Mouse (Mus musculus) erythroid progenitor cell, adult 5-6 weeks (primary cell): ENCODE measurements around the gene Ccn5. TPM values are rescaled to one million over a fixed set of nuclear protein-coding genes. Genes with fewer than 3 reads are reported as not detected.
A peak's percentile ranks its signal among the peaks of the same experiment; 100 is the strongest.

Experiments used
- ATAC-seq: replicated peaks from 2 replicates; pipeline ENCODE4 v1.8.0; 2016; ENCODE audit warnings: moderate number of reproducible peaks, mild to moderate bottlenecking, moderate TSS enrichment, inconsistent platforms; ENCODE audit not compliant: poor library complexity, low FRiP score, severe bottlenecking
- total RNA-seq, 2 experiments: library from RNA; stranded (forward) in 1 of 2; stranded (reverse) in 1 of 2; fragments of 150-400 nt in 1 of 2; fragments of 186-747, 209-891 nt in 1 of 2; gene quantifications; 2 replicates each; pipeline versions ENCODE4 v1.2.3 to v1.2.4; 2015 to 2017; ENCODE audit warnings: low replicate concordance in 2 of 2

Ccn5 gene
- total RNA-seq, 2 experiments from 2014 or later: not detected

DNA sequence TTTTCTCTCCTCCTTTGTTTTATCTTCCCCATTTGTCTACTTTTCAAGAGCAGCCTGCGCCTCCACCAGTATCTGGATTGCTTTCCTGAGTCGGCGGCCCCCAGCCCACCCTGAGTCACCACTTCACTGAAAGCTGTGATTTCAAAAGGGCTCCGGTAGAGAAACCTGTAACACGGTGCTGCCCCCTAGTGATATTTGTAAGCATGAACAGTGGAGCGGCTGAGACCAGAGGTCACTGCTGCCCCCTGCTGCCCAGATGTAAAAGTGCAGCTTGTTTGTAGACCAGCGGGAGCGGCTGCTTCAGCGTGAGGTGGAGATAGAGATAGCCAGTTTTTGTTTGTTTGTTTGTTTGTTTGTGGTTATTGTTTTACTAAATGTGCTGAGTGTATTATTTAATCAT is 17.4 kb downstream of the Ccn5 start:
- ATAC-seq: peak; percentile 90

DNA sequence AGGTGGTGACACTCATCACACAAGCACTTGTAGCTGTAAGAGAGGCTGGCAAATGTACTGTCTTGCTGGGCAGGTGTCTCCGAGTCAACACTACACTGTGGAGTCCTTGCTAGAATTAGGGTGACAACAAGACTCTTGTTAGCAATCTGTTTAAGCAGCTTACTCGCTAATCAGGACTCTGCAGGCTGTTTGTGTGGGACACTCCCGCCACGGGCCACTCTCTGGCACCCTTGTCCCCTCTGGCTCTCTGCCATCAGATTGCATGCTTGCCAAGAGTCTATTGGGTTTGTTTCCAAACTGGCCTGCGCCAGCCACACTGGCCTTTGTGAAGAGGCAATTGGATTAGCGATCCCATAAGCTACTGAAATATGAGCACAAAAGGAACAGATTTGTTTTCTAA is 18.9 kb downstream of the Ccn5 start:
- ATAC-seq: no peak

DNA sequence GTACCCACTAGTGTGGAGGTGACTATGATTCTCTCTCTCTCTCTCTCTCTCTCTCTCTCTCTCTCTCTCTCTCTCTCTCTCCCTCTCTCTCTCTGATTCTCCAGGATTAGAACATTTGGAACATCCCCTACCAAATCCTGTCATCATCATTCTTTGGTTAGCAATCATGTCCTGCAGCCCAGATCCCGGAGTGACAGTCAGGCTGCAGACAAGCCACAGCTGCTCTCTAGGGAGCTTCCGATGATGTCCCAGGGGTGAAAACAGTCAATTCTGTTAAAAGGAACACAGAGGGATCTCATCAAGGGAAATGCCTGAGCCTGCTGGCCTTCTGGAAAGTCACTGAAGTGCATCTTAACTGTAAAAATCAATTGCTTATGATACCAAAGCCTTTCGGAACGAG is 21.4 kb downstream of the Ccn5 start:
- no peak for ATAC-seq

DNA sequence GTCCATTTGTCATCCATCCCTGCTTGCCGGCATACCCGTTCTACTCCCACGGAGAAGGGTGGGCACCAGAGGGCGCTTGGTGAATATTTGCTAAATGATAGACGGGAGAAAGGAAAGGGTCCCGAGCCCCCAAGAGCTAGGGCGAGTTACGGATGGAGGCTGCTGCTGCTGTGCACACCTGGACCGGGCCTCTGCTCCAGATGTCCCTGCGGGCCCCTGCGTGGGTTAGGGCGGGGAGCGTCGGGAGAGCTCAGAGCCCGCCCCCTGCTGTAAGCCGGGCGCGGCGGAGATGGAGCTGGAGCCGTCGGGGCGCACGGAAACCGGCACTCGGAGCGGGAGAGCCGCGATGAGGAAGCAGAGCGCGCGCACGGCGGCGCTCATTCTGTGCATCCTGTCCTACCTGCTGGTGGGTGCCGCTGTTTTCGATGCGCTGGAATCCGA is 32.8 kb downstream of the Ccn5 start, which contains the start of gene Kcnk15:
Gene Kcnk15 (plus strand): TSS at position 191 of the 441 bp plus-strand sequence.
- no peak for ATAC-seq

DNA sequence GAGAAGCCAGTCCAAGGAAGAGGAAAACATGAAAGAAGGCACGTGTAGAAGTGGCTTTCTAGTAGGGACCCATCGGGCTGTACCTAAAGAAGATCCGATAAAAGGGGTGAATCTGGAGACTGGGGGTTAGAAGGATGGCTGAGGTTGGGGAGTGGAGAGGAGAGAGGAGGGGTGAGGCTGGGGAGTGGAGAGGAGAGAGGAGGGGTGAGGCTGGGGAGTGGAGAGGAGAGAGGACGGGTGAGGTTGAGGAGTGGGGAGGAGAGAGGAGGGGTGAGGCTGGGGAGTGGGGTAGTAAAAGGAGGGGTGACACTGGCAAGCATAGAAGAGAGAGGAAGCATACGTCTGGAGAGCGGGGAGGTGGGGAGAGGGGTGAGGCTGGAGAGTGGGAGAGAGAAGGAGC is 36.6 kb downstream of the Ccn5 start:
- 0 out of 2 replicates have a peak, but pooled peaks have one; percentile 43 for ATAC-seq

DNA sequence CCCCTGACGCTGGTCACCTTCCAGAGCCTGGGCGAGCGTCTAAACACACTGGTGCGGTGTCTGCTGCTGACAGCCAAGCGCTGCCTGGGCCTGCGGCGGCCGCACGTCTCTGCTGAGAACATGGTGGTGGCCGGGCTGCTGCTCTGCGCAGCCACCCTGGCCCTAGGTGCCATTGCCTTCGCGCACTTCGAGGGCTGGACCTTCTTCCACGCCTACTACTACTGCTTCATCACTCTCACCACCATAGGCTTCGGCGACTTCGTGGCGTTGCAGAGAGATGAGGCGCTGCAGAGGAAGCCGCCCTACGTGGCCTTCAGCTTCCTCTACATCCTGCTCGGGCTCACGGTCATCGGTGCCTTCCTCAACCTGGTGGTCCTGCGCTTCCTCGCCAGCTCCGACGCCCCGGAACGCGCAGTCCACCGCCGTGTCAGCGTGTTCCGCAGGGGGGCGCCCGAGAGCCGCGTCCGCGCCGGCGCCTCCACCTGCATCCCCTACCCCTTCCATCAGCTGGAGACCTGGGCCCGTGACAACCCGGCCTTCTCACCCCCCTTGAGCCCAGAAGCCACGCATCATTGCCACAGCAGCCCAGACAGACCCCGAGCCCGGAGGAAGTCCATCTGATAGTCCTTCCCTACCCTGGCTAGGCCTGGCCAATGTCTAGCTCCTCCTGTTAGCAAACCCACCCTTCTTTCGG is 37.7 kb downstream of the Ccn5 start:
- no peak for ATAC-seq

DNA sequence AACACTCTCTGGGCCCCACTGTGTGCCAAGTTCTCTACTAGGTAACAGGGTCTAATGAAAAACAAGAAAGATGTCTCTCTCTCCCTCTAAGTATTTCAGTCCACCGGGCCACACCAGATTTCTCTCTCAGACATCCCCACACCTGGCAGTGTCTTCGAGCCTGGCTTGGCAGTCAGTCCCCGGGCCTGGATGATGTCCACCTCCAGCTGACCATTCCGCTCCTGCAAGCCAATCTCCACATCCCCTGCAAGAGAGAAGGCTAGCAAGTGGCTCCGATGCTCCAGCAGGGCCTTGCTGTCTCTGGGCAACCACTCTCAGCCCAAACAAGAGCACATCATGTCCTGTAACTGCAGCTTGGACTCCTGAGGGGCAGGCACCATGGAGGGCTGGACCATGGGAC is 44.6 kb downstream of the Ccn5 start:
- ATAC-seq: no peak

DNA sequence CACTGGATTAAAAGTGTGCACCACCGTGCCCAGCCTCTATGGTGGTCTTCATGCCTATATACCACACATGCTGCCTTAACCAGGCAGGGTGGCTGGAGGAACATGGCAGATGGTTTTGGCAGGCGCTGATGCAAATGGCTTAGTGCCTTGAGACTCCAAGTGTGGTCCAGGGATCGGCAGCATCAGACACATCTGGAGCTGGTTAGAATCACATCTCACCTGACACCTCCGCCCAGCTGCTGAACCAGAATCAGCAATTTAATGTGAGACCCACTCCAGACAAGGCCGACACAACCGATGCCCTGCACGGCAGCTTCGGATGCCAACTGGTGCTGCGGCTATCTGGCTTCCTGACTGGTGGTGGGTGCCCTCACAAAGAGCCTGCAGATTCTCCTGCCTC is 45.4 kb downstream of the Ccn5 start:
- ATAC-seq: no peak

DNA sequence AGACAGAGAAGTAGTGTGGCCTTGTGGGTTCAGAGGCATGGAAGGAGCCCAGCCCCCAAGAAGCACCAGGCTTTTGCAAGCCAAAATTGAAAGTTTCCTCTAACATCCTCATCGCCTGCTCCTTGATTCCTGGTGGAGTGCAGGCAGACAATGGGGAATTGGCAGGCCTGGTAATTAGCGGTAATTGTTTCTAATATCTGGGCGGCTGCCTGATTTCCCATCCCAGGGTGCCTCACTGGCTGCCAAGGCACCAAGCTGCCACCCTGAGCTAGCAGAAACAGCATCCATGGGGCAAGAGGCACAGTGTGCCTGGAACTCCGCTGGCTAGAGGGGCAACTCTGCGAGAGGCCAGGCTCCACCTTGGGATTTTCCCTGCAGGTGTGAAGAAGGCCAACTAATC is 49.1 kb downstream of the Ccn5 start:
- ATAC-seq: no peak

DNA sequence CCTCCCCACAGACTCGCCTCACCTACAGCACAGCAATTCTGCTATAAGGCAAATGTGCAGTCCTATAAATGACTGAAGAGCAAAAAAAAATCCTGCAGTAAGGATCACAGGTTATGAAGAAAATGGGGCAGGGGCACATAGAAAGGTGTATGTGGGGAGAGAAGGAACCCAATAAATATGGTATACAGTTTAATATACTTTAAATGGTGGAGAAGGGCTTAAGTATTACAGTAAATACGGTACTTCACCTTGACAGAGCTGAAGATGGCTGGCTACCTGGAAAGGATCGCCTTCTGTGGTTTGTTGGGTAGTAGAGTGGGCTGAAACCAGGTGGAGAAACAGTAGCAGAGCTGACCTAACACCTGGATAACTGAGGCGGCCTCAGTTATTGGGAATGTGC is 50.6 kb downstream of the Ccn5 start:
- no peak for ATAC-seq

DNA sequence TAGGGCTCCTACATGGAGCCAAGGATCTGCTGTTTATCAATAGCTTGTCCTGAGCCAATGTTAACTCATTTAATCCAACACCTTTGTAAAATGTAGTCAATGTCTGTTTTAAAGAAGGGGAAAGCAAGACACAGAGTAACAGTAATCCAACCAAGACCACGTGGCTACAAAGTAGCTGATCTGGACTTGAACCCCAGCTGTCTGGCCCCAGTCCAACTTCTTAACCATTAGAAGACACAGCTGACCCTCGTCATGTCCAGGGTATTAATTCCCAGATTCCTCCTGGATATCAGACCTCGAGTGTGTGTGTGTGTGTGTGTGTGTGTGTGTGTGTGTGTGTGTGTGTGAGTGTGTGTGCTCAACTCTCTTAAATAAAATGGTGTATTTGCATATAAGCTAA is 51.2 kb downstream of the Ccn5 start:
- no peak for ATAC-seq

DNA sequence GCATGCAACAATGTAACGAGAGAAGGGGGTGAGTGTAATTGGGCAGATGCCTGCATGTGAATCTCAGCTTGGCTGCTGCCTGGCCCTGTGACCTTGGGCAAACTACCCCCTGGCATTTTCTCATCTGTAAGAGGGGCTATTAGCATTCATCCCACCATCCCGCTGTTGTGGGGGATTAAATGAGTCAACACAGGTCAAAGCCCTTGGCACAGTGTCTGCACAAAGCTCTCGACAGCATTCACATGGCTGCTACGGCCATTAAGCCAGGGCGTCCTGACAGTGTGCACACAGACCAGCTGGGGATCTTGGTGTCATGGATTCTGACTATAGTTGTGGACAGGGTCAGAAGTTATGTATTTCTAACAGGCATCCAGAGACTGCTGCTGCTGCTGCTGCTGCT is 54.2 kb downstream of the Ccn5 start:
- no peak for ATAC-seq

DNA sequence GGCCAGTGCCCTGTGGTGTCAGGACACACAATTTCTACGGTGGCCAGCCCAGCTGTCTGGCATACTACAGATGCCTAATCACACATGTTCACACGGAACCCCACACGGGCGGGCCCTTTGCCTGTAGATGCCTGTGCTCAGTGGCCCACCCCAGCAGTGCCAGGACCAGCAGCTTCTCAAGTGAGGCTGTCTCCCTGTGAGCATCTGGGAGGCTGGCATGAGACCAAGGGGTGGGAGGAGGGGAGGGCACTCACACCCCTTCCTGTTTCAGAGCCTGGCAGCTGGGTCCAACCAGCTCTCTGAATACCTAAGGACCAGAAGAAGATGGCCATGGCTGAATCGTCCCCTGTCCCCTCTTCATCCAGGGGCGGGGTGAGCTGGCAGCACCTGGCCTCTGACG is 54.8 kb downstream of the Ccn5 start:
- 0 out of 2 replicates have a peak, but pooled peaks have one; percentile 12 for ATAC-seq

DNA sequence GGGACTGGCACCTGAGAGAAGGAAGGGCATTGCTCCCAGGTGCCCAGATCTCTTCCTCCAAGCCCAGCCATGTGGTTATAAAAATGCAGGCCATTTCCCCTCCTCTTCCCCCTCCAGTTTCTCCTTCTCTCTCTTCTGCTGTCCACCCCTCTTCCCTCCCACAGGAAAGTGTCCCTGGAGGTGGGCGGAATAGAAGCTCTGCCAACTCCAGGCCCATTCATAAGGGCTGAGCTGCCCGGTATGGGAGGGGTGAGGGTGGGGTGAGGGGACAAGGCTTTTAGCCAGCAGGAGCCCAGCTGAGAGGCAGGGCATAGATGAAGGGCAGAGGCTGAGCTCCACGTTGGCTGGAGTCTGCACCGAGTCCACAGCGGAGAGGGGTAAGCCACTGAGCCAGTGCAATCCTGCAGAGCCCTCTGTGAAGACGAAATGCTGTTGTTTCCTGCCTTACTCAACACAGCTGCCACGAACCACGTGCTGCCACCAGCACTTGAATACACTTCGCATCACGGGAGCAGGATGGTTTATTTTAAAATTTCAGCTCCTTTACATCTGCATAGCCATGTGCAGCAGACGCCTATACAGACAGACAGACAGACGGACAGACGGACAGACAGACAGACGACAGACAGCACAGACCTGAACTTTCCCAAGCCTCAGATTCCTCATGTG is 56.3 kb downstream of the Ccn5 start:
- ATAC-seq: no peak

DNA sequence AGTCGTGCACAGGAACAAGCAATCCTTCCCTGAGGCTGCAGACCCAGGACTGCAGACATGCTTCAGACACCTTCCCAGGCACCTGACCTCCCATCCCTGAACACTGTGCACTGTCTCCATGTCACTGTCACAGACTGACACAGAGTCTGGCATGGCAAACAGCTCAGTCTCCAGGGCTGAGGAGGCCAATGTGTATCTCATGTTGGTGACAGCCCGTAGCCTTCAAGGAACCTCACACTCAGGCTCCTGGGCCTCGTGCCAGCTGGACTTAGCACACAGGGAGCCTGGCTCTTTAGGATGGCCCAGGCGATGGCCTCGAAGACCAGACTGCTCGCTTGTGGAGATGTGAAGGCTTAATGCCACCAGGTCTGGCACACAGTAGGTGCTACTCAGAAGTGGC is 60.2 kb downstream of the Ccn5 start:
- ATAC-seq: no peak

Other genes with a start within 250 kb of the Ccn5 start
- gene Ttpal, start 218.5 kb upstream of the Ccn5 start, total RNA-seq (2015; ENCODE audit: low replicate concordance): 10.8 and 10.9 TPM in 2 replicates
- 6.4 and 6.8 TPM in 2 replicates for gene Ttpal, start 218.5 kb upstream of the Ccn5 start, total RNA-seq (2017; ENCODE audit: low replicate concordance)
- 1,699 and 1,907 TPM in 2 replicates for gene Serinc3, start 175.7 kb upstream of the Ccn5 start, total RNA-seq (2015; ENCODE audit: low replicate concordance)
- 1,512 and 2,069 TPM in 2 replicates for gene Serinc3, start 175.7 kb upstream of the Ccn5 start, total RNA-seq (2017; ENCODE audit: low replicate concordance)
- gene Pkig, start 162.5 kb upstream of the Ccn5 start, total RNA-seq (2015; ENCODE audit: low replicate concordance): 93.5 and 103 TPM in 2 replicates
- 86.6 and 90.7 TPM in 2 replicates for gene Pkig, start 162.5 kb upstream of the Ccn5 start, total RNA-seq (2017; ENCODE audit: low replicate concordance)
- gene Ada, start 70.6 kb upstream of the Ccn5 start, total RNA-seq (2015; ENCODE audit: low replicate concordance): 6.3 and 9.4 TPM in 2 replicates
- gene Ada, start 70.6 kb upstream of the Ccn5 start, total RNA-seq (2017; ENCODE audit: low replicate concordance): 0.98 and 4.9 TPM in 2 replicates
- gene Kcnk15, start 32.8 kb downstream of the Ccn5 start, total RNA-seq (2015; ENCODE audit: low replicate concordance): not detected in 2 replicates
- gene Kcnk15, start 32.8 kb downstream of the Ccn5 start, total RNA-seq (2017; ENCODE audit: low replicate concordance): not detected in 2 replicates
- gene Rims4, start 97.8 kb downstream of the Ccn5 start, total RNA-seq (2015; ENCODE audit: low replicate concordance): not detected in 2 replicates
- not detected in 2 replicates for gene Rims4, start 97.8 kb downstream of the Ccn5 start, total RNA-seq (2017; ENCODE audit: low replicate concordance)
- gene Ywhab, start 174.1 kb downstream of the Ccn5 start, total RNA-seq (2015; ENCODE audit: low replicate concordance): 59.1 and 59.9 TPM in 2 replicates
- gene Ywhab, start 174.1 kb downstream of the Ccn5 start, total RNA-seq (2017; ENCODE audit: low replicate concordance): 33.0 and 34.5 TPM in 2 replicates
- 3.6 TPM in 1 of 2 replicates, not detected in the other for gene Pabpc1l, start 204.6 kb downstream of the Ccn5 start, total RNA-seq (2015; ENCODE audit: low replicate concordance)
- gene Pabpc1l, start 204.6 kb downstream of the Ccn5 start, total RNA-seq (2017; ENCODE audit: low replicate concordance): not detected in 2 replicates
- 58.7 and 62.5 TPM in 2 replicates for gene Stk4, start 249.5 kb downstream of the Ccn5 start, total RNA-seq (2015; ENCODE audit: low replicate concordance)
- gene Stk4, start 249.5 kb downstream of the Ccn5 start, total RNA-seq (2017; ENCODE audit: low replicate concordance): 40.8 and 74.2 TPM in 2 replicates